ENCODE assay signal across 17 mouse cellular contexts in genomic region chr10:59727251-59727650, GRCm38 (mm10).
"Had no signal": no experiment of that assay in that cellular context is flagged by ENCODE, and none has a peak within 500 bp of the region (broad histone marks: within the 10 kb centered on the region; RNA-seq: fewer than 3 reads in every experiment).

No protein-coding gene starts in this region.

- DNase-seq: kidney, postnatal 25 days; layer of hippocampus, postnatal 36 days; liver, embryonic 13.5 days; lung, adult 2 months; lung, postnatal 36 days; spleen, adult 18-20 months; thymus, postnatal 25 days had no signal

- ATAC-seq: lung, postnatal 0 days; midbrain, embryonic 13.5 days; midbrain, embryonic 16.5 days had no signal

- H3K27ac ChIP-seq: kidney, postnatal 0 days; left cerebral cortex, adult 2 months; liver, embryonic 13.5 days; midbrain, embryonic 10.5 days; midbrain, embryonic 13.5 days; neural tube, embryonic 13.5 days; stomach, embryonic 15.5 days had no signal

- H3K9me3 ChIP-seq: liver, embryonic 13.5 days; megakaryocyte, embryonic 14.5 days; midbrain, embryonic 10.5 days; midbrain, embryonic 13.5 days; neural tube, embryonic 13.5 days; stomach, embryonic 15.5 days had no signal

- H3K4me2 ChIP-seq: liver, embryonic 13.5 days; midbrain, embryonic 13.5 days; neural tube, embryonic 13.5 days; stomach, embryonic 15.5 days had no signal

- H3K9ac ChIP-seq: liver, embryonic 13.5 days; midbrain, embryonic 13.5 days; neural tube, embryonic 13.5 days; stomach, embryonic 15.5 days had no signal

- H3K4me3 ChIP-seq: left cerebral cortex, adult 2 months; liver, embryonic 13.5 days; megakaryocyte, embryonic 14.5 days; midbrain, embryonic 10.5 days; midbrain, embryonic 13.5 days; myocyte; neural tube, embryonic 13.5 days; stomach, embryonic 15.5 days had no signal

- H3K27me3 ChIP-seq: liver, embryonic 13.5 days; megakaryocyte, embryonic 14.5 days; midbrain, embryonic 13.5 days; neural tube, embryonic 13.5 days; stomach, embryonic 15.5 days had no signal

- H3K36me3 ChIP-seq: midbrain, embryonic 13.5 days; stomach, embryonic 15.5 days had no signal
